Mouse (Mus musculus) heart, adult 18-20 months (tissue): ENCODE measurements at regions not wholly inside any gene's neighbourhood (a gene's known extent, or its start where the extent isn't known, plus 50 kb on each side); places are given as distances from the start of the nearest gene placed in this dataset.
A peak's percentile ranks its signal among the peaks of the same experiment; 100 is the strongest.
"Not testable (repeated sequence)": the region's sequence is repeated elsewhere in the genome, so short reads cannot be mapped to it uniquely, and the experiment has no call there.

Experiments used
- DNase-seq, 2 experiments: peaks; one replicate each; pipeline ENCODE4 v3.0.0; 2021 to 2022; ENCODE audit warnings: mixed read lengths in 1 of 2

DNA sequence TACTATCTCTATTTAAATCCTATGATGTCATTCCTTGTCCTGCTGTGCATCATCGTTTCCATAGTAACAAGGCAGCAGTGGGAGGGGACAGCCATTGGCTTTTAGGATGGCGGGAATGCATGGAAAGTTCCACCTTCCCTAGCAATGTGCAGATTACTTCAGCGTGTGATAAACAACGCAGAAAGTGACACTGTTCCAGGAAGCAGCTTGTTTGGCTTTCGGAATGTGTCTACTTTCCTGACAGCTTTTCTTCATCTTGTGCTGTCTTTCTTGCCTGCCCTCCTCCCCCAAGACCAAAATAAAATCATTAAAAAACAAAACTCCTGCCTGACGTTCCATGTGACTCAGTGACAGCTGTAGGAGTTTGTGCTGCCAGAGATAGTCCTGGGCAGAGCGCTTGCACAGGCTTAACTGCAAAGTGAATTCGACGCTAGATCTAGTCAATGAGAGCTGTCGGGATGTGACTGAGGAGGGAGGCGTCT is 149.6 kb downstream of the Enc1 start:
- DNase-seq = peak; percentile 70 to 73

DNA sequence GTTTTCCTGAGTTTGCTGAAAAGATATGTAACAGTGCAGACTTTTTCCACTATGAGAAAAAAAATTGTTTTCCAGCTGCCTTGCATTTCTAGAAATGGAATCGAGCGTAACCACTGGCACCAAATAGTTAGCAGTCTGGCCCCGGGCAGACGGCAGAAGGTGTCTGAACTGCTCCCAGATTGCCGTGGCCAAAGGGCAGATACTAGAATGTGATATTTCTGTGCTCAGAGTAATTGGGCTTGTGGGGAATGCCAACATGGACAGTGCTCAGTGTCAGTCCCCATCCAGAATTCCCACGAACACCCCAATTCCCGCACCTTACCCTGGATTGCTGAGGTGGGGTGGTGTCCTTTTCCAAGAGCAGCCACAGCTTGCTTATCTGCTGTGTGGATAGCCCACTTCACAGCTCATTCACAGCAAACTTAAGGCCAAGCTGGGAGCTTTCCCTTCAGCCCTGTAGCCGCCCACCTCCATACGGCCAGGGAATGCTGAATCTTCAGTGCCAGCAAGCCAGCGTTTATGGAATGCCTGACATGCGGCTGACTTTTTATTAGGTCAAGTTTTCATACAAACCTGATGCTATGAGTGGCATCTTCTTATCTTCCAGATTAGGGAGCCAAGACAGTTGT is 148.1 kb downstream of the Enc1 start:
- DNase-seq = no peak

DNA sequence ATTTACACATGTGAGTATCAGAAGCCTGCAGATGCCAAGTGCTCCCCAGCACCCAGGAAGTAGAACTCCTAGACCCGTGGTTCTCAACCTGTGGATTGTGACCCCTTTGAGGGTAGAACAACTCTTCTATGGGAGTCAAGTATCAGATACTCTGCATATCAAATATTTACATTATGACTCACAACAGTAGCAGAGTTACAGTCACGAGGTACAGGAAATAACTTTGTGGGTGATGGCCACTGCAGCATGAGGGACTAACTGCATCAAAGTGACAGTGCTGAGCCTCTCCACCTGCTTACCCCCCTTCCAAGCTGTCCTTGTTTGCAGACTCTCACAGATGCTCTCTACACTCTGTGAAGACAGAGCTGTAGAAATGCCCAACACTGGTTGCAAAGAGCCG is 145.6 kb downstream of the Enc1 start:
- DNase-seq = no peak

DNA sequence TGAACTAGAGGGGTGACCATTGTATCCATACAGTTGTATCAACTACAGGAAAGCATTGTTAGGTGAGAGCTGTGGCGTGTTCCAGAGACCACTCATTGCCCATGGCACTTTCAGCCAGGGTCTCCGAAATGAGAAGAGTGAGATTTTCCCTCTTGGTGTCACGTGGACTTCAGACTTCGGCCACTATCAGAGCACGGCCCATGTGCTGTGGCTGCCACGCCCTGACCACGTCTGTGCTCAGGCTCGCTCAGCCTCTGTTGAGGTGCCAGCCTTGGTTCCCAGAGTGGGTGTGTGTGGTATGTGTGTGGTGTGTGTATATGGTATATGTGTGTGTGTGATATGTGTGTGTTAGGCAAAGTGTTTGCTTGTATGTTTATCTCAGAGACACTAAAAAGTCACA is 144.6 kb downstream of the Enc1 start:
- DNase-seq = no peak

DNA sequence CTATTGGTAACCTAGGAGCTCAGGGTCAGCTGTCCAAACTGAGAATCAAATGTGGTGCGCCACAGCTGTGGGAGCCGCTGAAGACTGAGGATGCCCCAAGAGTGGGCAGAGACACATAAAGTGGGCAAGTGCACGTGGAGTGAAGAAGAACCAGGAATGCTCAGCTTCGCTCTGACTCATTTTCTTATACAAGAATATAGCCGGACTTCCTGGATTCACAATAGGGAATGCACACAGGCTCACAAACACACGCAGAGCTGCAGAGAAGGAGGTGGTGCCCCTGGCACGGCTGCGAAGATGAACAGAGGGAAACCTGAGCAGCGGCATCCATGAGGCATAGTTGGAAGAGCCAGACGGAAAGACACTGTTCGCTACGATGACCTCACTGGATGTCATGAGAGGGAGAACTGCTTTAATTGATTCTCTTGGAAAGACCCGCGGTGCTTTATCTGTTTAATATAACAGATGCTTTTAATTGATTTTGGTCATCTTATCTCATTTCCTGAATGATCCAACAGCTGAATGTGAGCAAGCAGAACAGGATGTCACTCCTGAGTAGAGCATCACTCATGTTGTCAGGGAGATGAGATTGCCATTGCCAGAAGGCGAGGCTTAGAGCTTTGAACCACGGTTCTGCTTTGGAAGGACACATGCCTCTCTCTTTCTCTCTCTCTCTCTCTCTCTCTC is 143.3 kb downstream of the Enc1 start:
- DNase-seq = no peak

DNA sequence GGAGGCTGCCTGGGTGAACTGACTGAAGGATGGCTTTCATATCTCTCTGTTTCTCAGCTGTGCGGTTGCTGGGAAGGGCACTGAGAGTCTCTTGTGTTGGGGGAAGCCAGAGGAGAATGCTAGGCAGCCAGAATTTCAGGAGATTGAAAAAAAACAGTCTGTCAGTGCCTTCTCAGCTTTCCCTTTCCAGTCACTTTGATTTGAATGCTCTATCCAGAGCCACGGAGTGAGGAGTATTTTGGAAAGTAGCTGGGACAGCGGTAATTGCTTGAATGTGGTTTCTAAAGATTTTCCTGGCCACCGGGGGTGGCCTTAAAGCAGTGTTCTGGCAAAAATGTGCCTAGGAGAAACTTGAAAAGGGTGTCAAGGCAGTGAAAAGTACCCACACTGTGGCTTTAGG is 142.4 kb downstream of the Enc1 start:
- DNase-seq = no peak

DNA sequence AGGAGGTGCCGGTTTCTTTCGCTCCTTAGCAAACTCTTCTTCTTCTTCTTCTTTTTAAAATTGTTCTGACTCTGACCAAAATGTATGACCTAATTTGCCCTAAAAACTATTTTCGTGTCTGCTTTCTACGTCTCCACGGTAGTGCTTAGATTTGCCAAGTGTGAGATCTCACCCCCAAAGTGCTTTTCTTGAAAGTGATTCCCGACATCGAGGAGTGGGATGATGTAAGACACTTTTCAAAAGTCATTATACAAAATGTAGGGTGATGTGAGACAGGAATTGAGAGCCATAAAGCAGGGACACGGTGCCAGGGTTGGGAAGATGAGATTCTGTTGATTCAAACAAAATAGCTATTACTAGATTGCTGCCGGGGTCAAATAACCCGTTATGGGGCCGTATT is 139.5 kb downstream of the Enc1 start:
- DNase-seq = no peak

DNA sequence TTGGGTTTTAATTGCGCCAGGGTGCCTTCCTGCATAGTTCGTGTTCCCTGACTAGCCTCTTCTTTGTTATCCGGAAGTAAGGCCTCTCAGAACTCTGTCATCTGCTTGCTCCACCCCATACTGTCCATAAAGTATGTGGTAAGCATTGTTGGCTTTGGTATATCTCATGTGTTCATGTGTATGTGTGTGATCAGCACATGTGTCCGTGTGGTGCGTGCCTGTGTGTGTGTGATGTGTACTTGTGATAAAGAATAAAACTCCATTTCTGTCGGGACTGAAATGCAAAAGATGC is 135.3 kb downstream of the Enc1 start:
- no peak for DNase-seq

DNA sequence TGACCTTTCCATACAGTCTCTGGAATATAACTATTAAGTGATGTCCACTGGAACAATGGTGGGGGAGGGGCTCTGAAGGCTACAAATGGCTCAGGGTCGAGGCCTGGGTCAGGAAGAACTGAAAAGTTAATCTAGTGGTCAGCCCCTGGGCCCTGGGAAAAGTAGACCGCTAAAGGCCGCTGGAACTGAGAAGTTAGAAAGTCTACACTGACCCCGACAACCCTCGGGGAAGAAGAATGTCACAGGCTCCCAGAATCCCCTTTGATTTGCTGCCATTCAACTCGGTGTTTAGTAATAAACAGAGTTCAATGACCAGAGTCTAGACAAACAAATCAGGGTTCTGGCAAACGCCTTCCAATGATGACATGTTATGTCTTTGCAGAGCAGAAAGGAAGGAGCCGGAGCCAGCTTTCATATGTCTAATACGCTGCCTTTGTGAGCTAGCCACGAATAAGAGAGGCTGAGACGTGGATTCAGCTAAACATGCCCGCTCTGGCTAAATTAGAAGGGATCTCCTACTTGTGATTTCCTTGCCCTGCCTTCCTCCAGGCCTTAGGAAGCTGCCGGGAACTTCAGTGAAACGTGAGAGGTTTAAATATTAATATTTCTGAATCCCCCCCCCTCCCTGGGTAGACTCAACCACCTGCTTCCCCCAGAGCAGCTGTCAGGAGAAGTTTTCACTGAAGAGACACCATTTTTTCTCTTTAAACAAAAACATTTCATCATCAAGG is 134.8 kb downstream of the Enc1 start:
- DNase-seq = no peak

DNA sequence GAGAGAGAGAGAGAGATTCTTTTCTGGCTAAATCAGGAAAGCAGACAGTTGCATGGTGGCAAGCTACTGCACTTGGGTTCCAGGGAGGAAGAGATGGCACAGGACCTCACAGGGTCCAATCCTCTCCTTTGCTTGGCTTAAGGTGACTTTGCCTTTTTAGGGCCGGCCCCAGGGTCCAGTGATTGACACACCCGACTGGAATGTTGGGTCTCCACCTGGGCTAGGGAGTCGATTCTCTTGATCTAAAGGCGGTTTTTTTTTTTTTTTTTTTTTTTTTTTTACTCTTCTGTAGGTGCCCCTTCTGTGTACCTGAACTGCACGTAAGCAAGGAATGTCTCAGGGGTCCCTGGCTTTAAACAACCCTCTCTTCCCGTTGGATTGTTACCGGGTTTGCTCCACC is 131.4 kb downstream of the Enc1 start:
- no peak for DNase-seq

DNA sequence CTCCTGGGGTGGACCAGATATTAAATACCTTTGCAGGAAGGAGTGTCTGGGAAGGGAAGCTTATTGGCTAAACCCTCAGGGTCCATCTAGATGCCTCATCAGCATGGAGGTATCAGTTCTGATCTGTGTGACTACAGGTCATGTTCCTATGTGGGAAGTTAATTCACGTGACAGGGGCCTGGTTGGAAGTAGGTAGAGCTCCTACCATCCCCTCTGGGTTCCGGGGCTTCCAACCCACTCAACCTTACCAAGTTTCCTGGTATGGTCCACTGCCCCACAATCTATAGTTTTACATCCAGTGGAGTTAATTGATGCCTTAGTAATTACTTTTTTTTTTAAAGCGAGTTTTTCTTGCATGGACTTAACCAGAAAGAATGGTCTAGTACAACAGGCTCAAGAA is 130.3 kb downstream of the Enc1 start:
- no peak for DNase-seq

DNA sequence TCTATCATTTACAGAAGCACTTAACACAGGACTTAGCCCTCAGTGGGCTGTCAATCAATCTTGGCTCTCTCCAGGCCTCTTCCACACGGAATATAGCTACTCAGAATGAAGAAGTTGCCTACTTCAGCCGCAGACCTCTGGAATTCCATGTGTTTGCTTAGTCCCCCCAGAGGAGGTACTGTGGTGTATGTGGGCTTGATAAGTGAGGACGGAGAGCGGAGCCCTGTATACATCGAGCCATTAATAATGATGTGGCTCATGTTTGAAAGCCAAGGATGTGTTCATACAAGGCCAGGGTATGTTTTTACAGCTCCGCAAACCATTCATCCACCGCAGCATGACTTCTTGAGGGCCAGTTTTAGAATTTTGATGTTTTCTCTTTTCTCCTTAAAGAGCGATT is 125.8 kb downstream of the Enc1 start:
- DNase-seq = no peak

DNA sequence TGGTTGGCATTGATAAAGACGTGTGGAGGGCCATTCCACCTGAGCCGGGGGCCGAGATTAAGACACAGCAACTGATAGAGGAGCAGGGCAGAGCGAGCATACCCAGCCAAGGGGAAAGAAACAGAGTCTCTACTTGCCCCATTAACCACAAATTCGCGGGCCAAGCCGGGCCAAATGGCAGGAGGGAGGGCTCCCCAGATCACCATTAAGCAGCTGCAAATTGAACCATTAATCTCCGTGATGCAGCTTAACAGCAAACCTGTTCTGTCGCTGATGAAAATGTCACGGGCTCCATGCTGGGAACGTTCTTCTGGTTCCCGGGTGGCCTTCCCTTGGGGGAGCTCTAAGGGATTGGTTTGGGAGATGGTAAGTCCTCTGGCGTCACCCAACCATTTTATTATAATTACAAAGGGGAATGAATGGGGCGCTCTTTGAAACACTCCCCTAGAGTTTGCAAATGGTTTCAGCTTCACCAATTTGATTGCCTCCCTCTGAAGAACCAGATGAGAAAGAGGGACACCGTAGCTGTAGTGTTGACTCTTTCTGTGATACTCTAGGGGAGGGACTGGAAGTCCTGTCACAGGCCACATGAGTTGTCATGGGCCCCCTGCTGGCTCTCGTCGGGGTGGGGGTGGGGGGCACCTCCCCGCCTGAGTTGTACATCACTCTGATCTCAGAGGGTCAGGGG is 124.8 kb downstream of the Enc1 start:
- DNase-seq = no peak

DNA sequence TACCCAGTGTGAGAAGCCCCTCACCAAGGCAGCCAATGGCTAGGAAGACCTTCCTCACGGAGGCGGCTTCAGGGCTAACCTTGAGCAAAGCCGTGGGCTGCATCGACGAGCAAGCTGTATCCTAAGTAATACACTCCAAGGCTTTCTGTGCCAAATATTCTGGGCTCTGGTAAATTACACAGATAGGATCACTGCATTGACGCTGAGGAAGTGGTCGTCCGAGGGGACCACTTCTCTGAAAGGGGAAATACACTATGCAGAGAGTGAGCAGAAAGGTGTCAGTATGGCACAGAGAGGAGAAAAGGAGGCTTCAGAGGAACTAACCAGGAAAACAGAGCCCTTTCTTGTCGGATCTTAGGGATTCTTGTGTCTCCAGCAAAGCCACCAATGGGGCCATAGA is 124.1 kb downstream of the Enc1 start:
- DNase-seq = no peak

DNA sequence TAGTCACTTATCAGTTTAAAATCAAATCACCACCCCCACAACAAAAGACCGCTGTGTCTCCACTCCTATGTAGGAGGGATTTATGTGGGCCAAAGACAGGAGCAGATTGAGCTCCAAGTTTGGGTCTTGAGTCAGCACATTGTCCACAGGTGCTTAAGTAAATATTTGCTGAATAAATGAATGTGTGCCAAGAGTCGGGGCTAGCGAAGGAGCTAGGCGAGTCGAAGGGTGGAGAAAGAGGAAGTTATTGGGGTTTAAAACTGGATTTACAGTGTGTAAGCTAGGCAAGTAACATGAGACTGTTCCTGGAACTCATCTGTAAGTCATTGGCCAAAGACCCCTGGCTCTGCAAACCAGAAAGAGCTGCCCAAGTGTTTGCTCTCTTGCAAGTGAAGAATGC is 122.9 kb downstream of the Enc1 start:
- DNase-seq = no peak

DNA sequence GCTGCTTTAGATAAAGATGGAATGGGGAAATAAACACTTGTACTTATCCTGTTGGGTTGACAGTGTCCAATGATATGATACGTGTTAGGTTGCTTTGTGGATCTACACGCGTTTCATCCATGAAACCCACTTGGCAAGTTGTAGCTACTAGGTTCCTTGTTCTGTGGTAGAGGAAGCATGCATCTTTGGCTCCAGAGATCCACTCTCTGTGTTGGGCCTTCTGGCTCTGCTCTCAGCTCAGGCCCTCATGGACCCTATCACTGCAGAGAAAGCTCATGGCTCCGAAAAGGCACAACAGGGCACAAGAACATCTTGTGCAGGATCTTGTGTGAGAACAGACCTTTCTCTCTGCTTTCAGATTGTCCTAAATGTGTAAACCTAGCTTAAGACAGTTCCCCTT is 122.3 kb downstream of the Enc1 start:
- no peak for DNase-seq

DNA sequence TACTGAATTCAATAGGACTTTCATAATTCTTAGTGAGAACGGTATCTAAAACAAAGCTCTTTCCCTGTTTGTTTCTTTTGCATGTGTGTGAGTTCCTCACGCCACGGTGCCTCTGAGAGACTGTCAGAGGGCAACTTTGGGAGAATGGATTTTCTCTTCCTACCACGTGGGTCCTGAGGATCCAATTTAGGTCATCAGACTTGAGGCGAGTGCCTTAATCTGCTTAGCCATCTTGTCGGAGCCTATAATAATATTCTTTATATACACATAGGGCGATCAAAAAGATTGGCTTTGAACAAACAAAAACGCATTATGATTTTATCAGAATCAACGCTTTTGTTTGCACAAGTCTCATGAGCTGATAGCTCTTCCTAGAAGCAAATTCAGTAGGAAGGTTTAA is 119.6 kb downstream of the Enc1 start:
- DNase-seq = no peak

DNA sequence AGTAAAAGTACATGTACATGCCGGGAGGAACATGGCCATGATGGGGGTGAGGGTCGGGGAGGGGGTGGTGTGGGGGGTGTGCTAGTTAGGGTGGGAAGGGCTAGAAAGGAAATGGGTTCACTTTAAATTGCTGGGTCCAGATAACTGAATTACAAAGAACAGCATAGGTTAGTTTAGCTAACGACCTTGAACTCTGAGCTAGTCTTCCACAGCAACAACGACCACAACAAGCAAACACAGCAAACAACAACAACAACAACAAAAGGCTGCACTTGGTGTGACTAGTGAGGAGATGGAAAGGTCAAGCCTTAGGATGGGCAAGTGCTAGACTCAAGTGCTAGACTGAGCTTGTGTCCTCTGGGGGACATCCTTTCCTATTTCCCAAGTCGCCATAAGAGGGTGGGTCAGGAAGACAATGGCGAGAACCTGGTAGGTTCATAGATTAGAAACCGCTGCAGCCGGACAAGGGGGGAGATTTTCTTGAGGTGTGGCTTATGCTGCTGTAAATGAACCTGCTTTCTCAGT is 117.9 kb downstream of the Enc1 start:
- no peak for DNase-seq

DNA sequence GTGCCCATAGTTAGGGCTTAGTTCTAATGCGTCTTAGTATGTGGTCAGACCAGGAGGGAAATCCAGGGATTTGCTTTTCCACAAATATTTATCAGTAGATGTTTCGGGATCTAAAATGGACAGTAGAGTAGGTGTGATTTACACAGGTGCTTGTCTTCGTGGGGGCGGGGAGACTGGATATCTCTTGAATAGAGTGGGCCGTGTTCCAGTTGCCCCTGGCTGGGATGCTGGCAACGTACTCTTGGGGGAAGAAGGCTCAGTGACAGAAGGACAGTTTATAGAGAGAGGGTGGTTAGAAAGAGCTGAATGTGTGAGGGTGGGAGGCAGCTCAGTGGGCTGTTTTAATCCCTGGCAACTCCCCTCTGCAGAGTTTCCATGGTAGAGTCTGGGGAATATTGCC is 117.4 kb downstream of the Enc1 start:
- no peak for DNase-seq

DNA sequence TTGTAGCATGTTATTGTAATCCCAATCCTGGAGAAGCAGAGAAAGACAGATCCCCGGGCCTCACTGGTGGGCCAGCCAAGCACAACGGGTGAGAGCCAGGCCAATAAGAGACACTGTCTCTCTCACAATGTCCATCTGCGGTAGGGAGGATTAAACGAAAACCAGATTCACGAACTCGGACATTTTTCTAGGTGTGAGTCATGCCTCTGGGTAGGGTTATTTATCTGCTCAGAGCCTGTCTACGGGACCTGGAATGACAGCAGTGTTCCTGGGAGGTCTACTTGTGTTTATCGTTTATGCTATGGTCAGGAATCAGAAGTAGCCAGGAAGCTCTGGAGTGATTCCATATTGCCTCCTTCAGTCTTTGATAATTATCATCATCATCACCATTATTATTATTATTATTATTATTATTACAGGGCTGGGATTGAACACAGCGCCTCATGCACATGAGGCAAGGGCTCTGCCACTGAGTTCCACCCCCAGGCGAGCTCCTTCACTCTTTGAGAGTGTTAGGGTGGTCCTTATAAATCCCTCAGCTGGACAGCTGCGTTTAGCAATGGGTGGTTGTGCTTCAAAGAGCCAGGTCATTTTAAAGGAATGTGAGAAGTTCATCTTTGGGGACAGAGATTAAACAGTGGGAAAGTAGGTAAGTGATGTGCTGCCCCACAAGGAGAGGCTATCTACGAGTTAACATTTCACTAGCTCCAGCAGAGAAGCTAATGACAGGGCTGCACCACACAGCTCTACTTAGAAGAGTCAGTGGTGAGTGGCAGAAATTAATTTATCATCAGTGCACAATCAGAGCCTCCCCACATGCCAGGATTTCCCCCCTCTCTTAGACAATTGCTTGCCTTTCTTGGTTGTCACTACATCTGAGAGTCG is 116.3 kb downstream of the Enc1 start:
- DNase-seq = no peak

DNA sequence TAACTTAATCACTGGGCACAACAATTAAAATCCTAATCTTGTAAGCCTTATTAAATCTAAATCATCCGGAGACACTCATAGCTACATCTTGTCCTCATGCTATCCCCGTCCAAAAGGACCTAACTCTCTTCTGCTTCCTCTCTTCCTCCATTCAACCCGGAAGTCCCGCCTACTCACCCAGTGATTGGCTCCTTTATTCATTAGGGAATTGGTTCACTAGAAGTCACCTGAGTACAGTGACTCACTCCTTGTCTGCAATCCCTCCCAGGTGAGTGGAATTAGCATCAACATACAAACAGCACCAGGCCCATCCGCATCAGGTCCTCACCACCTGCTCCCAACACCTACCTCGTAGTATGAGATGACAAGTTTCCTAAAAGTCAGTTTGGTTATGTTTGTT is 114.5 kb downstream of the Enc1 start:
- not testable (repeated sequence) for DNase-seq

DNA sequence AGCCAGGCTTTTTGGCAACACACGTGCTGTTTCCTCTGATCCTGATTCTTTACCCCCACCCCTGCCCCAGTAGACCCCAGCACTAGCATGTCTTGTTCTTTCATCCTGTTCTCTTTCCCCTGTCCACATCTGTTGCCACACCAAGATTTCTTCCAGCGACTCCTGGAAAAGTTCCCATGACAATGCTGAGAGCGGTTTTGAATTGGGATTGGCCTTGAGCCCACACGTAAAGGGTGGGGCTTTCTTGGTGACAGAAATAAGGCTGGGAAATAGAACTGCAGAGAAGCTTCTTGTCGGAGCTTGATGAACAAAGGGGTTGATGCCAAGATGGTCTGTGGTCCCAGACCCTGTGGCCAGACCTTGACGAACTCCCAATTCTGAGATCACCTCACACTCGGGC is 106.8 kb downstream of the Enc1 start:
- peak; percentile 37 to 58 for DNase-seq
